Mouse (Mus musculus): ENCODE measurements at regions not wholly inside any gene's neighbourhood (a gene's known extent, or its start where the extent isn't known, plus 50 kb on each side); places are given as distances from the start of the nearest gene placed in this dataset.

DNA sequence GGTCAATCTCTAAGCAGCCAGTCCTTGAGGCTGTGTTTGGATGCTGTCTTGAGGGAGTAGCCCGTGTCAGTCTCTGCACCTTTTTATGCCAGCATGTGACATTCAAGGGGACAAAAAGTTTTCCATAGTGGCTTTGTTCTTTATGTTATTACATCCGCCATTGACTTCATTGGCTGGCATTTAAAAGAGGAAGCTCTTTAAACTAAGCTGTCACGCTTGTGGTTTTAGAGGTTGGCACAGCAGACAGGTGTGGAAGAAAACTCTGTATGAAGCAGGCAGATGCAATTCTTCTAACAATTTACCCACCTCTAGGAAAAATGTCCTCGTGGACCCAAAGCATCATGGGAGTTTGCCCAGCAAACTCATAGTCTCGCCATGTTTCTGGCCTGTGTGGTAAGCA lies 297.5 kb upstream of the Gadl1 start:
- Histone ChIP-seq H3K4me1 (replicated peaks; ENCODE audit: control insufficient read depth, insufficient read depth, low read length) (no peaks in the 10 kb centered on the region), H3K9ac (ENCODE audit: low read depth, low read length) (no peak overlapping the region), H3K4me3 (ENCODE audit: low read depth, low read length) (no peak overlapping the region), H3K27me3 (ENCODE audit: control insufficient read depth, insufficient read depth, low read length) (no peaks in the 10 kb centered on the region), H3K27ac (ENCODE audit: low read depth, low read length) (no peak overlapping the region), H3K9me3 (ENCODE audit: control insufficient read depth, low read length) (no peaks in the 10 kb centered on the region), H3K36me3 (ENCODE audit: control insufficient read depth, insufficient read depth, low read length) (no peaks in the 10 kb centered on the region), H3K4me2 (replicated peaks; ENCODE audit: low read depth, low read length) (no peak overlapping the region)
- DNase-seq (ENCODE audit: low spot score) (no peak), ATAC-seq (ENCODE audit: low FRiP score) (no peak)
- WGBS: 89% methylated on average over 5 of the region's 5 CpGs

- Histone ChIP-seq H3K4me1 (replicated peaks; ENCODE audit: control insufficient read depth, insufficient read depth, low read length) (no peaks in the 10 kb centered on the region), H3K9ac (ENCODE audit: low read depth, low read length) (no peak overlapping the region), H3K27ac (ENCODE audit: low read depth, low read length) (no peak overlapping the region), H3K9me3 (ENCODE audit: control insufficient read depth, low read length) (no peaks in the 10 kb centered on the region), H3K4me2 (replicated peaks; ENCODE audit: low read depth, low read length) (no peak overlapping the region), H3K4me3 (ENCODE audit: low read depth, low read length) (no peak overlapping the region), H3K36me3 (ENCODE audit: control insufficient read depth, insufficient read depth, low read length) (no peaks in the 10 kb centered on the region), H3K27me3 (ENCODE audit: control insufficient read depth, insufficient read depth, low read length) (no peaks in the 10 kb centered on the region)
- 85% methylated on average over 6 of the region's 6 CpGs for WGBS
- no peak for ATAC-seq (ENCODE audit: low FRiP score)
- no peak for DNase-seq (ENCODE audit: low spot score)
These were observed 296.3 kb upstream of the Gadl1 start for GRCm38 (mm10) chr9:115612908-115613307.

DNA sequence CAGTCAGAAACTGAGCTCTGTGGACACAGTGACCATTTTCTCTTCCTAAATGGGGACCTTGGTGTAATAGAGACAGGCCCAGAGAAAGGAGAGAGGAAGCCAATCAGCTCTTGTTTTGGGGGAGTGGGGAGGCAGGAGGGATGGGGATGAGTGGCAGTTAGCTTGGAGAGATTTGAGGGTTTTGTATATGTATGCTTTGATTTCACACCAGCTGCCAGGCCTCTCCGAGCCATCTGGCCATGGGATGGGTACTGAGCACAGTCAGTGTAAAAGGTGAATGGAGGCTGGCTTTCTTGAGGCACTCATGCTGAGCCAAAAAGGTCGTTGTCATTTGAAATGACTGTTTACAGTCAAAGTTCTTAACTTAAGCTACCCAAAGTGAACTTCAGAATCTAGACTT lies 295.2 kb upstream of the Gadl1 start:
- Histone ChIP-seq H3K4me1 (replicated peaks; ENCODE audit: control insufficient read depth, insufficient read depth, low read length) (no peaks in the 10 kb centered on the region), H3K36me3 (ENCODE audit: control insufficient read depth, insufficient read depth, low read length) (no peaks in the 10 kb centered on the region), H3K9me3 (ENCODE audit: control insufficient read depth, low read length) (no peaks in the 10 kb centered on the region), H3K4me3 (ENCODE audit: low read depth, low read length) (no peak overlapping the region), H3K27me3 (ENCODE audit: control insufficient read depth, insufficient read depth, low read length) (no peaks in the 10 kb centered on the region), H3K9ac (ENCODE audit: low read depth, low read length) (no peak overlapping the region), H3K4me2 (replicated peaks; ENCODE audit: low read depth, low read length) (no peak overlapping the region), H3K27ac (ENCODE audit: low read depth, low read length) (no peak overlapping the region)
- ATAC-seq (ENCODE audit: low FRiP score) (no peak), DNase-seq (ENCODE audit: low spot score) (no peak)
- 68% methylated on average over 2 of the region's 2 CpGs for WGBS

DNA sequence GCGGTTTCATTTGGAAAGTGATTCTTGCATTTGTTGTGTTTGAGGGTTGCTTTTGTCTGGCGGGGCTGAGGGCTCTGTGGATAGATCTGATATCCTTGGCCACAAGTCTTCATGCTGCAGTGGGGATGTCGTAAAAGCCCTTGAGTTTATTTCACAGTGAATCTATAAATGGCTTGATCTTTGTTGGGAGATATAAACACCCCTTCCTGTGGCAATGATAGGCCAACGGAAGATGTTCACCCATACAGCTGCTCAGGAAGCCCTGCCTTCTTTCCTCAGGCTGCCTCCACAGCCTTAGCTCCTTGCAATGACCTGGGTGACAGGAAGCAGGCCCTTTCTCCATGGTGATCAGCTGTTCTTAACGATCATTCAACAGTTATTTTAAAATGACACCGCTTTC lies 291.3 kb upstream of the Gadl1 start:
- no peaks in the 10 kb centered on the region for H3K9me3 ChIP-seq (ENCODE audit: control insufficient read depth, low read length)
- H3K9ac ChIP-seq (ENCODE audit: low read depth, low read length): no peak overlapping the region
- ATAC-seq (ENCODE audit: low FRiP score): no peak
- no peaks in the 10 kb centered on the region for H3K4me1 ChIP-seq (replicated peaks; ENCODE audit: control insufficient read depth, insufficient read depth, low read length)
- no peaks in the 10 kb centered on the region for H3K27me3 ChIP-seq (ENCODE audit: control insufficient read depth, insufficient read depth, low read length)
- H3K4me2 ChIP-seq (replicated peaks; ENCODE audit: low read depth, low read length): no peak overlapping the region
- H3K27ac ChIP-seq (ENCODE audit: low read depth, low read length): no peak overlapping the region
- WGBS: 86% methylated on average over 6 of the region's 6 CpGs
- no peaks in the 10 kb centered on the region for H3K36me3 ChIP-seq (ENCODE audit: control insufficient read depth, insufficient read depth, low read length)
- no peak for DNase-seq (ENCODE audit: low spot score)
- H3K4me3 ChIP-seq (ENCODE audit: low read depth, low read length): no peak overlapping the region

DNA sequence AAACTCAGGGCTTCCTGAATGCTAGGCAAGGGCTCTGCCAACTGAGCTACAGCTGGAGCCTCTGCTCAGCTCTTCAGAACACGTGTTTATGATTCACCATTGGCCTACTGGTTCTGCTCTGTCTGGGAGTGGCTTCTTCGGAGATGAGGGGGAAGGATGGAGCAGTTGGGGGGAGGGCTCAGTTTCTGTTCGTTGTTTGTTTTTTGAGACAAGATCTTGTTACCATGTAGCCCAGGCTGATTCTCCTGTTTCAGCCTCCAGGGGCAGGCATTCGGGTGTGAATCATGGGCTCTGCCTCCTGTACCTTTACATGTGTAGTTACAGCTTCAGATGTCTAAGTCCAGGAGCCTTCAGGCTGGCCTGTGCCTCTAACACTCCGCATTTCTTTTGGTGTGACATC lies 285.3 kb upstream of the Gadl1 start:
- no peaks in the 10 kb centered on the region for H3K4me1 ChIP-seq (replicated peaks; ENCODE audit: control insufficient read depth, insufficient read depth, low read length)
- H3K9me3 ChIP-seq (ENCODE audit: control insufficient read depth, low read length): no peaks in the 10 kb centered on the region
- WGBS: 49% methylated on average over 5 of the region's 5 CpGs
- no peak overlapping the region for H3K27ac ChIP-seq (ENCODE audit: low read depth, low read length)
- DNase-seq (ENCODE audit: low spot score) (no peak), ATAC-seq (ENCODE audit: low FRiP score) (no peak)
- no peak overlapping the region for H3K4me2 ChIP-seq (replicated peaks; ENCODE audit: low read depth, low read length)
- H3K9ac ChIP-seq (ENCODE audit: low read depth, low read length): no peak overlapping the region
- H3K4me3 ChIP-seq (ENCODE audit: low read depth, low read length): no peak overlapping the region
- H3K27me3 ChIP-seq (ENCODE audit: control insufficient read depth, insufficient read depth, low read length): no peaks in the 10 kb centered on the region
- no peaks in the 10 kb centered on the region for H3K36me3 ChIP-seq (ENCODE audit: control insufficient read depth, insufficient read depth, low read length)

GRCm38 (mm10) chr9:115624721-115625496 lies 284.3 kb upstream of the Gadl1 start:
- no peaks in the 10 kb centered on the region for H3K9me3 ChIP-seq (ENCODE audit: control insufficient read depth, low read length)
- 88% methylated on average over 15 of the region's 15 CpGs for WGBS
- no peak for DNase-seq (ENCODE audit: low spot score)

GRCm38 (mm10) chr9:115627551-115627950 lies 281.7 kb upstream of the Gadl1 start:
- H3K4me2 ChIP-seq (replicated peaks; ENCODE audit: low read depth, low read length): no peak overlapping the region
- H3K9ac ChIP-seq (ENCODE audit: low read depth, low read length): no peak overlapping the region
- no peaks in the 10 kb centered on the region for H3K27me3 ChIP-seq (ENCODE audit: control insufficient read depth, insufficient read depth, low read length)
- H3K9me3 ChIP-seq (ENCODE audit: control insufficient read depth, low read length): no peaks in the 10 kb centered on the region
- DNase-seq (ENCODE audit: low spot score) (no peak), ATAC-seq (ENCODE audit: low FRiP score) (no peak)
- H3K27ac ChIP-seq (ENCODE audit: low read depth, low read length): no peak overlapping the region
- no peak overlapping the region for H3K4me3 ChIP-seq (ENCODE audit: low read depth, low read length)
- no peaks in the 10 kb centered on the region for H3K36me3 ChIP-seq (ENCODE audit: control insufficient read depth, insufficient read depth, low read length)
- WGBS: 88% methylated on average over 3 of the region's 3 CpGs
- no peaks in the 10 kb centered on the region for H3K4me1 ChIP-seq (replicated peaks; ENCODE audit: control insufficient read depth, insufficient read depth, low read length)

More at GRCm38 (mm10) chr9:115624721-115625496, 284.3 kb upstream of the Gadl1 start:
- Histone ChIP-seq H3K27me3 (ENCODE audit: control insufficient read depth, insufficient read depth, low read length) (no peaks in the 10 kb centered on the region), H3K4me1 (replicated peaks; ENCODE audit: control insufficient read depth, insufficient read depth, low read length) (no peaks in the 10 kb centered on the region), H3K27ac (ENCODE audit: low read depth, low read length) (no peak overlapping the region), H3K9ac (ENCODE audit: low read depth, low read length) (no peak overlapping the region), H3K36me3 (ENCODE audit: control insufficient read depth, insufficient read depth, low read length) (no peaks in the 10 kb centered on the region), H3K4me2 (replicated peaks; ENCODE audit: low read depth, low read length) (no peak overlapping the region), H3K4me3 (ENCODE audit: low read depth, low read length) (no peak overlapping the region)
- no peak for ATAC-seq (ENCODE audit: low FRiP score)

DNA sequence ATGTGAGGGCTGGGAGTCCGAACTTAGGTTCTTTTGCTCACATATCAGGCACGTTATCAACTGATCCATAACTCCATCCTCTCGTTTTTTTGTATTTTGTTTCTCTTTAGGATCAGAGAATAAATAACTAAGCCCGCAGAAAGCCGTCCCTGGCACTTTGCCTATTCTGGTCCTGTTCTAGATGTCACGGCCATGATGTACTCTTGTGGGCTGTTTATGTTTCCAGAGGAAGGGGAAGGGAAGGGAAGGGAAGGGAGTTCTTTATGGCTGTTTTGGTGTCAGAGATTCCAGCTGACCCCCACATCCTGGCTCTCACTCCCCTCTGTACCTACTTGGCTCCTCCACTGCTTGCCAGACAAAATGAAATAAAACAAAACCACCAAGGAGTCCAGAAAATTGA lies 272.1 kb upstream of the Gadl1 start:
- no peak overlapping the region for H3K4me3 ChIP-seq (ENCODE audit: low read depth, low read length)
- WGBS: 85% methylated on average over 6 of the region's 6 CpGs
- no peak for ATAC-seq (ENCODE audit: low FRiP score)

DNA sequence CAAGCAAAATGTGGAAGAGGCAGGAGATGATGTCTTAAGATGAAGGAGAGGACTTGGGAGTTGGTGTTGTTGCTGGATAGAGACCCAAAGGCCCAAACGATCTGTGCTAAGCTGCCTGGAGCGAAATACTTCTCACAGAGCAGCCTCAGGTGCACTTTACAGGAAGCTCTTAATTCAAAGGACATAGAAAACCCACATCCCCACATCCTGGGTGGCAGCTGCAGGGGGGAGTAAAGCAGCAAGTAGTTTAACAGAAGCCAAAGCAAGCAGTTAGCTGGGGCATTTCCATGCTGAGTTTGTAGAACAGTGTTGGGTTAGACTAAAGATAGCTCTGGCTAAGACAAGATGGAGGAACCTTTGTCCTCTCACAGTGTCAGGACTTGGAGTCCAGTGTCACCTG lies 268.5 kb upstream of the Gadl1 start:
- no peak overlapping the region for H3K27ac ChIP-seq (ENCODE audit: low read depth, low read length)
- 91% methylated on average over 2 of the region's 2 CpGs for WGBS

More for the DNA sequence above, 272.1 kb upstream of the Gadl1 start:
- no peaks in the 10 kb centered on the region for H3K27me3 ChIP-seq (ENCODE audit: control insufficient read depth, insufficient read depth, low read length)
- H3K36me3 ChIP-seq (ENCODE audit: control insufficient read depth, insufficient read depth, low read length): no peaks in the 10 kb centered on the region
- no peaks in the 10 kb centered on the region for H3K9me3 ChIP-seq (ENCODE audit: control insufficient read depth, low read length)
- no peaks in the 10 kb centered on the region for H3K4me1 ChIP-seq (replicated peaks; ENCODE audit: control insufficient read depth, insufficient read depth, low read length)
- no peak overlapping the region for H3K9ac ChIP-seq (ENCODE audit: low read depth, low read length)
- H3K4me2 ChIP-seq (replicated peaks; ENCODE audit: low read depth, low read length): no peak overlapping the region
- no peak overlapping the region for H3K27ac ChIP-seq (ENCODE audit: low read depth, low read length)
- DNase-seq (ENCODE audit: low spot score): no peak

More for the DNA sequence above, 268.5 kb upstream of the Gadl1 start:
- H3K36me3 ChIP-seq (ENCODE audit: control insufficient read depth, insufficient read depth, low read length): no peaks in the 10 kb centered on the region
- H3K4me3 ChIP-seq (ENCODE audit: low read depth, low read length): no peak overlapping the region
- ATAC-seq (ENCODE audit: low FRiP score) (no peak), DNase-seq (ENCODE audit: low spot score) (no peak)
- H3K4me1 ChIP-seq (replicated peaks; ENCODE audit: control insufficient read depth, insufficient read depth, low read length): no peaks in the 10 kb centered on the region
- H3K4me2 ChIP-seq (replicated peaks; ENCODE audit: low read depth, low read length): no peak overlapping the region
- no peak overlapping the region for H3K9ac ChIP-seq (ENCODE audit: low read depth, low read length)
- H3K27me3 ChIP-seq (ENCODE audit: control insufficient read depth, insufficient read depth, low read length): no peaks in the 10 kb centered on the region
- H3K9me3 ChIP-seq (ENCODE audit: control insufficient read depth, low read length): no peaks in the 10 kb centered on the region

Measured in hindbrain, embryonic 11.5 days (tissue).